Mouse (Mus musculus) cerebellum, postnatal 14 days (tissue): ENCODE measurements at regions not wholly inside any gene's neighbourhood (a gene's known extent, or its start where the extent isn't known, plus 50 kb on each side); places are given as distances from the start of the nearest gene placed in this dataset.

Experiments used
- DNase-seq, 2 experiments: peaks; one replicate each; pipeline ENCODE4 v3.0.0; 2021; ENCODE audit warnings: mixed read lengths in 2 of 2

DNA sequence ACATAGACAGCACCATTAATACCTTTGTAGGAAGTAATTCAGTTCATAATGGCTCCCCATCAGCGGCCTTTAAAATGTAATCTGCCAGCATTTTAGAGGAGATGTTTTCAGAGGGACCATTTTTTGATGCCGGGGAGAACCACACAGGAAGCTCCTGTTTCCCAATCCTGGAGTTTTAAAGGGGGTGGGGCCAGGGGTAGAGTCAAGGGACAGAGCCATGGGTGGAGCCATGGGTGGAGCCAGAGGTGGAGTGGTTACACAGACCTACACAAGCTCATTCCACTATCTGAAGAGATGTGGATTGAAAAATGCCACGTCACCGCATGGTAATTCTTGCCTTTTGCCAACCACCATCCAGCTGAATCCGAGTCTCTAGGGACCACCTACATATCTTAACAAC lies 67.1 kb upstream of the Plcl2 start:
- no peak for DNase-seq

DNA sequence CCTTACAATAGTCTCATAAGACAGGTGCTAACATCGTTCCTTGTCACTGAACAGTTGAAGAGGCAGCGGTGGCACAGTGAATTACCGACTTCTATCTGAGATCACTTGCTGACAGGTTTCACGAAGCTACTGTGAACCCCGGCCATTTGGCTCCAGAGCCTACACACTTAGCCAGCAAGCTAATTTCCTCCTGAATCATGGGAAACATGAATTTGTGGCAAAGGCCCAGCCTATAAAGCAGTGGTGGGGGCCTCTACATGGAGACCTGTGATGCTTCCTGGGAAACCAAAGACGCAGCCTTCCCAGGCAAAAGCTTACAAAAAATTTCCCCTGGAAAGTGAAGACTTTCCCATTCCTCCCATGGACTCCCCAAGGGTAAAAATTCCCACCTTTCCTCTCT lies 66.3 kb upstream of the Plcl2 start:
- peak; percentile 67 to 68 for DNase-seq

DNA sequence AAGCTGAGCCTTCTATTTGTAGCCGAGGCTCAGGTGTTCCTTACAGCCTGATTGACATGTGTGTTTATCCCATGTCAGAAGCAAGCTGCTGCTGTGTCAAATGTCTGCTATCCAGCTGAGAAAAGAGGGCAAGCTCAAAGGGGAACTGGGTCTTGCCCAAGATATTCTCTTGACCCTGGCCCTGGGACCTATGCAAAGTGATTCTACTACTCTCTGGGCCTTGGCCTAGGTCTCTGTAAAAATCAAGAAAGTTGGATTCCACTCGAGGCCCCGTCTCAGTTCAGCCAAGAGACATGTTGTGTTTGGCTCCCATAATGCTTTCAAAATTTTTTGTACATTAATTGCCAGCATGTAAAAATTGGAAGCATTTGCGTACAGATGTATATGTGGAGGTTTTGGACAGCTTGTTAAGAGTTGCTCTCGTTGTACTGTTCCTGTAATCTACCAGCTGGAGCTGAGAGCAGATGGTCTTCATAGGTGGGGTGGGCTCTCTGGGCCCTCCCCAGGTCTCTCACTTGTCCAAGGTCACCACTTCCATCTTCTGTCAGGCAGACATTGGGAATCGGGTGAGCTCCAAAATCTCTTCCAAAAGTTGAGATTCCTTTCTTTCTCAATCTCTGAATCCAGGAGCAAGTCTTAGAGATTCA lies 65.7 kb upstream of the Plcl2 start:
- peak; percentile 30 to 52 for DNase-seq

DNA sequence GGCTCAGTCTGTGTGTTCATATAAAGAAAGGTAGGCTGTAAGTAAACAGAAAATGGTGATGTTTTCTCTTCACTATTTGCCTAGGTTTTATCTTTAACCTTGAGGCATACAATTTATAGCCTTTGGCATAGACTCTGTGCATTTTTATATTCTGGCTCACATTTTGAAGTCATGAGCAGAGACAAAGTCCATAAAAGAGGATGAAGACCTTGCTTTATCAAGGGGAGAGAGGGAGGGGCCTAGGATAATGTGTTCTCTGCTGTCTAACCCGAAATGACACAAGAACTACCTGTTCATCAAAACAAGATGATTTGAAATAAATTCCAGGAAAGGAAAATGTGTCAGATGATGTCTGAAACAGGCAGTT lies 65.2 kb upstream of the Plcl2 start:
- DNase-seq = no peak

DNA sequence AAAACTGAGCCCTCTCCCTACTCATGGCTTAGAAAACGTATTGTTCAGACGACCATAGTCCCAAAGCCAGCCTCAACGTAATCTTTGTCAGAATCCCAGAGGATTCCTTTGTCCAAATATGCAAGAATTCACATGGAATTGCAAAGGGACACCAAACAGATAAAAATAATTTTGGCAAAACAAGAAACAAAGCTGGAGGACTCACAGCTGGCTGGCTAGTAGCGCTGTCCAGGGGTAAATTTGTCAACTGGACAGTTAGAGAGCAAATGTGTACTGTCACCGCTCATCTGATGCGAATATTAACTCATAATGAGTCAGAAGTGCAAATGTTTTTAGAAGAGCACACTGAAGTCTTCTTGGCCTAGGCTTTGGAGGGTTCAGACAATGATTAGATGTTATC lies 60.5 kb upstream of the Plcl2 start:
- no peak for DNase-seq

DNA sequence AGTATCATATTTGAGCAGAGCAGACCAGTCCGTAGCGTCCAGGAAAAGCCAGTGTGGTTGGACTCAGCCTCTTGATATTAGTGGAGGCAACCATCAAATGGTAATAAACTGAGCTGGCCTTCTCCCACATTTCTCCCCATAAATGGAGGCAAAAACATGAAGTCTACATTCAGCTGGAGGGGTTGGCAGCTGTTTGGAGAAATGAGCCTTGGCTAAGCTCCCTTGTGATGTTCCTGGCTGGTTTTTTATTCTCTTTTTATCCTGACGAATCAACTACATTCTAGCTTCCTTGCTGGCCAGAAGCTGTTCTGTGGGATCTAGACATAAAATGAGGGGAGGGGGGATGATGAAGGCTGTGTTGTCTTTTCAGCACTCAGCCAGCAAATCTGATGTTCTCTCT lies 57.6 kb upstream of the Plcl2 start:
- DNase-seq = no peak

DNA sequence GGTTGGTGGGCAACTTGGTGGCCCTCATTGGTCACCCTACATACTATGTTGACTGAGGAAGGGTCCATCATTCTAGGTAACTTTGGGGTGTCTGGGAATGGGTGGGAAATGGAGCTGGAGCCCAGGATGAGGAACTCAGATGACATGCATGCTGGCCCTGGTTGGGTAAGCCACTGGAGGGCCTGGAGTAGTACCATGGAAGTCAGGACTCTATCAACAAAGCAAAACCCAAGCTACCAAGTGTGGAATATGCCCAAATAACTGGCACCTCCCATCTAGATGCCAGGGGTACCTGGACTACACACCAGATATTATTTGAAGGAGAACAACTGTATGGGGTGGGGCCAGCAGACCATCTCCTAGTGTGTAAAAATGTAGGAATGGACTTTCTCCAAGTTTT lies 55.7 kb upstream of the Plcl2 start:
- DNase-seq = no peak

DNA sequence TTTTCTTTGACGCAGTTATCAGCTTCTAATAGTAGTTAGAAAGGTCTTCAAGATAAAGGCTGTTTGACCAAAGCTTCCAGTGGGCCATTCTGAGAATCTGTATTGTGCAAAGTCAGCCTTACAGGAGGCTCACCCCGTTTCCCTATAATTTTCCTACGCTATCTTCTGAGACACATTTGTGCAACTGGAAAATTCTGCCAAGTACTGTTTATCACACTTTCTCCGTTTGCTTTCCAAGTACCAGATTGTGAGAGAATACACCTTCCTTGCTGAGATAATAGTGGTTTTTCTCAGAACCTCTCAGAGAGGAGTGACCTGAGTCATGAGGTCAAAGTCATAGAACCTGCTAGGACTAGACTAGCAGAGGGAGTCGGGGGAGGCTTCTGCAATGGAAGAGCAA lies 55.2 kb upstream of the Plcl2 start:
- DNase-seq = no peak

DNA sequence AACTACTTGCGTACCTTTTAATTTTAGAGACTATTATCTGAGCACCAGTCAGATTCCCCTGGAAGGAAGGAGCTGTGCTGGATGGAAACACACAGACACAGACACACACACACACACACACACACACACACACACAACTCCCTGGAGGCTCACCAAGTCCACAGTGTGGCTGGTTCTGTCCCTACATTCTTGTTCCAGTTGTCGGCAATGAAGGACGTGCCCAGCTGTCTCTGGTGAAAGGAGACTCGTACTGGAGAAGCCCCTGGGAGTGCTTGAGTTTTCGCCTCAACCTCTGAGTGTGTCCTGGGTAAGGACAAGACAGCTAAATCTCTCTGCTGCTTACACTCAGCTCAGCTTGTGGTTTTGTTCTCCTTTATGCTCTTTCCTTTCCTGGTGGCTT lies 54.3 kb upstream of the Plcl2 start:
- no peak for DNase-seq

DNA sequence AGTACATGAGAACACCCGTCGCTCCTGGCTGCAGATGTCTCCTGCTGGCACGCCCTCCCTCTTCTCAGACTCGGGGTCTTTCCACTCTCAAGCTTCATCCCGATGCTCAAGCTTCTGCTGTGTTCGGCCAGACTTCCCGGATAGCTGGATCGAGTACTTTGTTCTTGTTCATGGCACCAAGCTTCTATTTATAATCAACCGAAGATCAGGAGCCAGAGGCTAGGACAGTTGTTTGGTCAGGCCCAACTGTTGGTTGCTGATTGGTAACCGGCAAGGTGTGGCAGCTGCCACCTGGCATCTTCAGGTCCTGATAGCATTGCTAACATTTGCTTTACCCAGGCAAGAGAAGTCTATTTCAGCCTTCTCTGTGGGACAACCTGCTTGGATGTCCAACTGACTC lies 53.5 kb upstream of the Plcl2 start:
- no peak for DNase-seq

DNA sequence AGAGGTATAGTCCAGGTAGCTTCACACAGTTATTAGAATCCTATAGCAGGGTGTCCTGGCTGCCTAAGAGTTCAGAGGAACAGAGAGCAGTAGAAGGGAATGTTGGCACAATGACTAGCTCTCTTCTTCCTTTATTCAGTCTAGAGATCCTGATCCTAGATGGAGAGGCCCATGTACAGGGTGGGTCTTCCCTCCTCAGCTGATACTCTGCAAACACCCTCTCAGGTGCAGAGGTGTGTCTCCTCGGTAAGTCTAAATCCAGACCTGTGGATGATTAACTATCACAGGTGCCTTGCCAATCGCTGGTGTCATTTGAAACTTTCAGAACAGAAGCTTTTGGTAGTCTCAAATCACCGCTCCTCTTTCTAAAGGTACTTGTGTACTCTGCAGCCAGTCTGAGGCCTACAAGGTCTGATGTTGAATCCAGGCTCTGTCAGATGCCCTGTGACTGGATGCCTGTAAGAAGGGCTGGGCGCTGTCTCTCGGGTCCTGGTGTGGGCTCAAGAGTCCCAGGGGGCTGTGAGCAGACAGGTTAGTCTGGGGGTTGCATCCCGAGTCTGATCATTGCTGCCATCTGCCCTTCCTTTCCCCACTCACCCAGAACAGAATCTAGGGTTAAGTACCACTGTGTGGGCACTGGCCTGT lies 52.0 kb upstream of the Plcl2 start:
- DNase-seq = no peak

DNA sequence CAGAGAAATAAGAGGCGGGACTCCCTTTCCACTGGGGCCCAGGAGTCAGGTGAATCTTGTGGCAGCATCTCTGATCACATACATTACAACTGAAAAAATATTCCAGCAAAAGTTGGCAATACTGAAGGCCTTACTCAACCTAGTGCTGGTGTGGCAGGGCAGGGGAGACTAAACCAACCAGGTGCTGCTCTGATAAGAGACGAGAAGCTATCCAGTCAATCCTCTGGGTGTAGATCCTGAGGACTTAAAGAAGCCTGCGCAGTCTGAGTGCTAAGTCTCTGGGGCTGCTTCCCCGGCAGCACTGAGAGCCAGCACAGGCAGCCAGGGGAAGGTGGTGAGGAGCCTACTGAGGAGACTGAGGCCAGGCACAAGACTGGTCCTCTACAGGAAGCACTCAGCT lies 51.0 kb upstream of the Plcl2 start:
- no peak for DNase-seq
